Mouse (Mus musculus): Measurements from ENCODE around the gene Cbx3.

Cbx3 gene

GRCm38 (mm10) chr6:51460021-51460360 is 10.2 kb upstream of the Cbx3 start:
- H3K4me3 ChIP-seq (replicated peaks; ENCODE audit: low read length) = no peak overlapping the region
- H3K9me3 ChIP-seq (ENCODE audit: low read length) = no peaks in the 10 kb centered on the region
- H3K36me3 ChIP-seq (ENCODE audit: insufficient read depth, low read length) = peaks cover 70% of the 10 kb centered on the region
- H3K4me1 ChIP-seq (replicated peaks; ENCODE audit: low read depth, low read length) = peaks cover 29% of the 10 kb centered on the region
- no peaks in the 10 kb centered on the region for H3K27me3 ChIP-seq (ENCODE audit: insufficient read depth, low read length)
- TF ChIP-seq NANOG (IDR thresholded peaks at IDR 0.05; ENCODE audit: borderline replicate concordance, low read length) (no peak), CTCF (conservative IDR thresholded peaks at IDR 0.05; ENCODE audit: low read length) (no peak), POU5F1 (IDR thresholded peaks at IDR 0.05; ENCODE audit: borderline replicate concordance, low read length) (no peak)

- H3K27me3 ChIP-seq (ENCODE audit: insufficient read depth, low read length) = no peaks in the 10 kb centered on the region
These were observed 9.8 kb upstream of the Cbx3 start for GRCm38 (mm10) chr6:51460363-51460762.

GRCm38 (mm10) chr6:51467649-51468048 is 2.5 kb upstream of the Cbx3 start:
- H3K9me3 ChIP-seq (ENCODE audit: low read length) = no peaks in the 10 kb centered on the region
- peaks cover 47% of the 10 kb centered on the region for H3K4me1 ChIP-seq (replicated peaks; ENCODE audit: low read depth, low read length)
- TF ChIP-seq CTCF (conservative IDR thresholded peaks at IDR 0.05; ENCODE audit: low read length) (0 out of 2 replicates have a peak, but pooled peaks have one; percentile 13), POU5F1 (IDR thresholded peaks at IDR 0.05; ENCODE audit: borderline replicate concordance, low read length) (no peak)
- peak overlapping the region; percentile 96 for H3K4me3 ChIP-seq (replicated peaks; ENCODE audit: low read length)
- no peaks in the 10 kb centered on the region for H3K27me3 ChIP-seq (ENCODE audit: insufficient read depth, low read length)
- H3K36me3 ChIP-seq (ENCODE audit: insufficient read depth, low read length) = peaks cover 70% of the 10 kb centered on the region

More at GRCm38 (mm10) chr6:51460363-51460762, 9.8 kb upstream of the Cbx3 start:
- no peak for TF ChIP-seq NANOG (IDR thresholded peaks at IDR 0.05; ENCODE audit: borderline replicate concordance, low read length)
- no peak for TF ChIP-seq CTCF (conservative IDR thresholded peaks at IDR 0.05; ENCODE audit: low read length)
- TF ChIP-seq POU5F1 (IDR thresholded peaks at IDR 0.05; ENCODE audit: borderline replicate concordance, low read length) = no peak
- peaks cover 73% of the 10 kb centered on the region for H3K36me3 ChIP-seq (ENCODE audit: insufficient read depth, low read length)
- H3K4me1 ChIP-seq (replicated peaks; ENCODE audit: low read depth, low read length) = peaks cover 33% of the 10 kb centered on the region
- no peak overlapping the region for H3K4me3 ChIP-seq (replicated peaks; ENCODE audit: low read length)
- no peaks in the 10 kb centered on the region for H3K9me3 ChIP-seq (ENCODE audit: low read length)

GRCm38 (mm10) chr6:51468891-51469561 is 1.1 kb upstream of the Cbx3 start:
- TF ChIP-seq NANOG (IDR thresholded peaks at IDR 0.05; ENCODE audit: borderline replicate concordance, low read length) (no peak), POU5F1 (IDR thresholded peaks at IDR 0.05; ENCODE audit: borderline replicate concordance, low read length) (no peak), CTCF (conservative IDR thresholded peaks at IDR 0.05; ENCODE audit: low read length) (no peak)
- peaks cover 70% of the 10 kb centered on the region for H3K36me3 ChIP-seq (ENCODE audit: insufficient read depth, low read length)
- H3K4me1 ChIP-seq (replicated peaks; ENCODE audit: low read depth, low read length) = peaks cover 48% of the 10 kb centered on the region
- peak overlapping the region; percentile 96 for H3K4me3 ChIP-seq (replicated peaks; ENCODE audit: low read length)
- no peaks in the 10 kb centered on the region for H3K9me3 ChIP-seq (ENCODE audit: low read length)
- no peaks in the 10 kb centered on the region for H3K27me3 ChIP-seq (ENCODE audit: insufficient read depth, low read length)

GRCm38 (mm10) chr6:51469715-51470310 is 347 bp upstream of the Cbx3 start, which contains the start of gene Hnrnpa2b1:
Gene Hnrnpa2b1, minus strand, starts transcription at chr6:51469894.
- TF ChIP-seq CTCF (conservative IDR thresholded peaks at IDR 0.05; ENCODE audit: low read length) = no peak

GRCm38 (mm10) chr6:51471179-51471505 is 982 bp downstream of the Cbx3 start:
- TF ChIP-seq NANOG (IDR thresholded peaks at IDR 0.05; ENCODE audit: borderline replicate concordance, low read length) = no peak
- TF ChIP-seq CTCF (conservative IDR thresholded peaks at IDR 0.05; ENCODE audit: low read length) = no peak
- TF ChIP-seq POU5F1 (IDR thresholded peaks at IDR 0.05; ENCODE audit: borderline replicate concordance, low read length) = no peak
- Histone ChIP-seq H3K36me3 (ENCODE audit: insufficient read depth, low read length) (peaks cover 69% of the 10 kb centered on the region), H3K27me3 (ENCODE audit: insufficient read depth, low read length) (no peaks in the 10 kb centered on the region), H3K9me3 (ENCODE audit: low read length) (no peaks in the 10 kb centered on the region), H3K4me3 (replicated peaks; ENCODE audit: low read length) (peak overlapping the region; percentile 96), H3K4me1 (replicated peaks; ENCODE audit: low read depth, low read length) (peaks cover 46% of the 10 kb centered on the region)

More at GRCm38 (mm10) chr6:51469715-51470310, 347 bp upstream of the Cbx3 start, which contains the start of gene Hnrnpa2b1:
- Histone ChIP-seq H3K4me1 (replicated peaks; ENCODE audit: low read depth, low read length) (peaks cover 48% of the 10 kb centered on the region), H3K36me3 (ENCODE audit: insufficient read depth, low read length) (peaks cover 70% of the 10 kb centered on the region), H3K4me3 (replicated peaks; ENCODE audit: low read length) (peak within 1 kb of the TSS; percentile 96), H3K27me3 (ENCODE audit: insufficient read depth, low read length) (no peaks in the 10 kb centered on the region), H3K9me3 (ENCODE audit: low read length) (no peaks in the 10 kb centered on the region)

- Histone ChIP-seq H3K27me3 (ENCODE audit: insufficient read depth, low read length) (no peaks in the 10 kb centered on the region), H3K9me3 (ENCODE audit: low read length) (no peaks in the 10 kb centered on the region), H3K4me1 (replicated peaks; ENCODE audit: low read depth, low read length) (peaks cover 46% of the 10 kb centered on the region), H3K36me3 (ENCODE audit: insufficient read depth, low read length) (peaks cover 69% of the 10 kb centered on the region), H3K4me3 (replicated peaks; ENCODE audit: low read length) (peak overlapping the region; percentile 96)
- TF ChIP-seq POU5F1 (IDR thresholded peaks at IDR 0.05; ENCODE audit: borderline replicate concordance, low read length) (no peak), CTCF (conservative IDR thresholded peaks at IDR 0.05; ENCODE audit: low read length) (no peak), NANOG (IDR thresholded peaks at IDR 0.05; ENCODE audit: borderline replicate concordance, low read length) (no peak)
These were observed 1.6 kb downstream of the Cbx3 start for GRCm38 (mm10) chr6:51471782-51472181.

- peaks cover 47% of the 10 kb centered on the region for H3K4me1 ChIP-seq (replicated peaks; ENCODE audit: low read depth, low read length)
- TF ChIP-seq CTCF (conservative IDR thresholded peaks at IDR 0.05; ENCODE audit: low read length) = no peak
These were observed 2.1 kb downstream of the Cbx3 start for GRCm38 (mm10) chr6:51472213-51472612.

More at GRCm38 (mm10) chr6:51472213-51472612, 2.1 kb downstream of the Cbx3 start:
- H3K27me3 ChIP-seq (ENCODE audit: insufficient read depth, low read length) = no peaks in the 10 kb centered on the region
- no peaks in the 10 kb centered on the region for H3K9me3 ChIP-seq (ENCODE audit: low read length)
- H3K36me3 ChIP-seq (ENCODE audit: insufficient read depth, low read length) = peaks cover 69% of the 10 kb centered on the region
- H3K4me3 ChIP-seq (replicated peaks; ENCODE audit: low read length) = peak overlapping the region; percentile 96

Measured in E14TG2a.4 (cell line).